In the genomic region with DNA sequence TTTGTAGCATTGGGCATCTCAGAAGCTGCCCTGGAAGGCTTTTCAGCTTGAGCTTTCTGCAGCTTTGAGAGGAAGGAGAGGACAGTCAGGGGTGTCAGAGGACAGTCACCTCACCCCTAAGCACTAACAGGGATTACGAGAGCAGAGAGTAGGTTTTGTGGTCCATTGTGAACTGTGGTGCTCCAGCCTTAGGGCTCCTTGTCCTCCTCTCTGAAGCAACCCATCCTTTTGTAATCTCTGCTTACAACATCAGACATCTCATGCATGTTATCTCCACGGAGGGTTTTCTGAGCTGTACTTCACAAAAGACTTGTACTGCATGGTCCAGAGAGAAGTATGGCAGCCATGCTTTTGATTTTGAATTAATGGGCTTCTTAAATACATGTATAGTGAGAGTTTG, we compare ENCODE assay signal across 12 mouse cellular contexts. TPM values are rescaled to one million over a fixed set of nuclear protein-coding genes. Genes with fewer than 3 reads are reported as not detected.
DNase-seq lines count a peak whose midpoint lies in the region; ATAC-seq lines count a peak whose summit lies in the region.
"Had no signal": no experiment of that assay in that cellular context is flagged by ENCODE, and none has a peak within 500 bp of the region (broad histone marks: within the 10 kb centered on the region; RNA-seq: fewer than 3 reads in every experiment).

No protein-coding gene starts in this region.

- no peak overlapping the region; the same call in 1 of the 2 replicates for H3K9ac ChIP-seq in heart, embryonic 11.5 days (ENCODE audit: low read depth, low read length)
- H3K9ac ChIP-seq in embryonic facial prominence, embryonic 12.5 days, result peak overlapping the region; percentile 88; the same call in 1 of the 2 replicates
- no peak overlapping the region for H3K9ac ChIP-seq in hindbrain, embryonic 16.5 days (ENCODE audit: low read depth, low read length)
- H3K9ac ChIP-seq in midbrain, embryonic 13.5 days (replicated peaks), result peak overlapping the region; percentile 91

- no peak overlapping the region for H3K27ac ChIP-seq in heart, embryonic 11.5 days (ENCODE audit: low read depth, low read length)
- H3K27ac ChIP-seq in embryonic facial prominence, embryonic 12.5 days, result no peak overlapping the region
- H3K27ac ChIP-seq in hindbrain, embryonic 16.5 days (ENCODE audit: low read depth, low read length), result no peak overlapping the region
- no peak overlapping the region for H3K27ac ChIP-seq in midbrain, embryonic 13.5 days

- H3K4me1 ChIP-seq in heart, embryonic 11.5 days (ENCODE audit: control insufficient read depth, insufficient read depth, low read length), result peaks cover 9% of the 10 kb centered on the region
- peaks cover 12% of the 10 kb centered on the region for H3K4me1 ChIP-seq in embryonic facial prominence, embryonic 12.5 days
- peaks cover 14% of the 10 kb centered on the region for H3K4me1 ChIP-seq in hindbrain, embryonic 16.5 days (ENCODE audit: control insufficient read depth, insufficient read depth, low read depth, low read length)
- peaks cover 27% of the 10 kb centered on the region for H3K4me1 ChIP-seq in midbrain, embryonic 13.5 days (replicated peaks)

- ATAC-seq in heart, embryonic 11.5 days (replicated peaks; ENCODE audit: insufficient number of reproducible peaks, low FRiP score, low TSS enrichment), result no peak
- ATAC-seq in embryonic facial prominence, embryonic 12.5 days (ENCODE audit: insufficient number of reproducible peaks, insufficient read depth, low FRiP score, low TSS enrichment), result no peak
- no peak for ATAC-seq in hindbrain, embryonic 16.5 days
- no peak for ATAC-seq in midbrain, embryonic 13.5 days

- peak overlapping the region; percentile 95 for H3K4me2 ChIP-seq in heart, embryonic 11.5 days
- peak overlapping the region; percentile 91 for H3K4me2 ChIP-seq in embryonic facial prominence, embryonic 12.5 days (replicated peaks)
- peak overlapping the region; percentile 80 for H3K4me2 ChIP-seq in hindbrain, embryonic 16.5 days (ENCODE audit: low read length)
- peak overlapping the region; percentile 77 for H3K4me2 ChIP-seq in midbrain, embryonic 13.5 days (replicated peaks)

- intact Hi-C loops in heart, postnatal 14 days (cut with DNase I), result no loop called here

- no peak for DNase-seq in heart, postnatal 14 days
- DNase-seq in thymus, postnatal 14 days, result no peak
- DNase-seq in yolk sac, embryonic 10.5 days (ENCODE audit: low spot score), result no peak
- no peak for DNase-seq in urinary bladder, postnatal 4 days (ENCODE audit: low spot score in 2 of 2)
- DNase-seq: adrenal gland, adult 2 months; layer of hippocampus, postnatal 36 days; right cerebral cortex, adult 18-20 months had no signal

- H3K9me3 ChIP-seq in heart, embryonic 11.5 days (replicated peaks; ENCODE audit: control insufficient read depth, low read length), result no peaks in the 10 kb centered on the region
- no peaks in the 10 kb centered on the region for H3K9me3 ChIP-seq in embryonic facial prominence, embryonic 12.5 days
- no peaks in the 10 kb centered on the region for H3K9me3 ChIP-seq in hindbrain, embryonic 16.5 days (ENCODE audit: control insufficient read depth, low read length)
- H3K9me3 ChIP-seq in midbrain, embryonic 13.5 days, result no peaks in the 10 kb centered on the region

- no peak overlapping the region for H3K4me3 ChIP-seq in heart, embryonic 11.5 days (ENCODE audit: low read depth, low read length)
- H3K4me3 ChIP-seq in embryonic facial prominence, embryonic 12.5 days, result peak overlapping the region; percentile 94
- H3K4me3 ChIP-seq in hindbrain, embryonic 16.5 days (ENCODE audit: low read length), result no peak overlapping the region
- H3K4me3 ChIP-seq in midbrain, embryonic 13.5 days (replicated peaks), result peak overlapping the region; percentile 79; the same call in 1 of the 2 replicates

- WGBS in heart, embryonic 11.5 days (ENCODE audit: insufficient replicate concordance), result 61% methylated on average over 2 of the region's 2 CpGs
- 76% methylated on average over 2 of the region's 2 CpGs for WGBS in embryonic facial prominence, embryonic 12.5 days
- 78% methylated on average over 2 of the region's 2 CpGs for WGBS in hindbrain, embryonic 16.5 days
- 91% methylated on average over 2 of the region's 2 CpGs for WGBS in midbrain, embryonic 13.5 days

- H3K36me3 ChIP-seq in heart, embryonic 11.5 days (ENCODE audit: control insufficient read depth, insufficient read depth, low read length), result no peaks in the 10 kb centered on the region
- peaks cover 20% of the 10 kb centered on the region for H3K36me3 ChIP-seq in embryonic facial prominence, embryonic 12.5 days
- H3K36me3 ChIP-seq in hindbrain, embryonic 16.5 days (ENCODE audit: control insufficient read depth, insufficient read depth, low read length), result peaks cover 6% of the 10 kb centered on the region; the same call in 1 of the 2 replicates
- peaks cover 23% of the 10 kb centered on the region for H3K36me3 ChIP-seq in midbrain, embryonic 13.5 days

- 0 out of 2 replicates have a peak, but pooled peaks cover 3% of the 10 kb centered on the region for H3K27me3 ChIP-seq in heart, embryonic 11.5 days (ENCODE audit: control insufficient read depth, insufficient read depth, low read length)
- H3K27me3 ChIP-seq in embryonic facial prominence, embryonic 12.5 days, result 0 out of 2 replicates have a peak, but pooled peaks cover 5% of the 10 kb centered on the region
- H3K27me3 ChIP-seq in hindbrain, embryonic 16.5 days (replicated peaks; ENCODE audit: control insufficient read depth, insufficient read depth, low read length), result no peaks in the 10 kb centered on the region
- peaks cover 3% of the 10 kb centered on the region; the same call in 1 of the 2 replicates for H3K27me3 ChIP-seq in midbrain, embryonic 13.5 days

RNA-seq across cellular contexts. Expression of gene Nomo1, which starts 1.5 kb away (rescaled TPM):
- polyA plus RNA-seq in heart, embryonic 11.5 days (2014; fragmentation: Nextera tagmentation; extraction: Ambion mirVana), result 19.2 and 20.8 TPM in 2 replicates
- 10 to 100 TPM; 68.0 to 68.6 TPM for total RNA-seq in heart, postnatal 14 days (2021)
- polyA plus RNA-seq in embryonic facial prominence, embryonic 12.5 days (2016; fragmentation: Nextera tagmentation; extraction: Ambion mirVana), result 28.2 and 29.5 TPM in 2 replicates
- polyA plus RNA-seq in hindbrain, embryonic 16.5 days (2015; fragmentation: Nextera tagmentation; extraction: Ambion mirVana), result 47.3 TPM in 2 replicates
- polyA plus RNA-seq in midbrain, embryonic 13.5 days (2015; fragmentation: Nextera tagmentation; extraction: Ambion mirVana), result 31.4 and 37.7 TPM in 2 replicates

RNA-seq across cellular contexts. Expression of gene Abcc6, which starts 4.9 kb away (rescaled TPM):
- polyA plus RNA-seq in heart, embryonic 11.5 days (2014; fragmentation: Nextera tagmentation; extraction: Ambion mirVana), result 0.04 TPM in 2 replicates
- under 1 TPM; 0.05 TPM for total RNA-seq in heart, postnatal 14 days (2021)
- 0.38 and 0.57 TPM in 2 replicates for polyA plus RNA-seq in embryonic facial prominence, embryonic 12.5 days (2016; fragmentation: Nextera tagmentation; extraction: Ambion mirVana)
- polyA plus RNA-seq in hindbrain, embryonic 16.5 days (2015; fragmentation: Nextera tagmentation; extraction: Ambion mirVana), result 0.53 and 1.0 TPM in 2 replicates
- polyA plus RNA-seq in midbrain, embryonic 13.5 days (2015; fragmentation: Nextera tagmentation; extraction: Ambion mirVana), result 0.26 and 0.41 TPM in 2 replicates
- polyA plus RNA-seq: C2C12 had no signal

Comparison
In these comparisons a context has a peak if more than half of its experiments do, and no peak if none do; other contexts are left out.
1. H3K4me3 ChIP-seq: peak in embryonic facial prominence, embryonic 12.5 days (single experiment) and midbrain, embryonic 13.5 days (single experiment); none in heart, embryonic 11.5 days (single experiment) and hindbrain, embryonic 16.5 days (single experiment).
2. H3K9ac ChIP-seq: peak in embryonic facial prominence, embryonic 12.5 days (single experiment) and midbrain, embryonic 13.5 days (single experiment); none in heart, embryonic 11.5 days (single experiment) and hindbrain, embryonic 16.5 days (single experiment).
3. Peak in every context shown above with its lines, with median percentiles within 50 percentile points of each other: H3K4me2 ChIP-seq.